8 mouse cellular contexts compared by ENCODE assay signal in the genomic region with DNA sequence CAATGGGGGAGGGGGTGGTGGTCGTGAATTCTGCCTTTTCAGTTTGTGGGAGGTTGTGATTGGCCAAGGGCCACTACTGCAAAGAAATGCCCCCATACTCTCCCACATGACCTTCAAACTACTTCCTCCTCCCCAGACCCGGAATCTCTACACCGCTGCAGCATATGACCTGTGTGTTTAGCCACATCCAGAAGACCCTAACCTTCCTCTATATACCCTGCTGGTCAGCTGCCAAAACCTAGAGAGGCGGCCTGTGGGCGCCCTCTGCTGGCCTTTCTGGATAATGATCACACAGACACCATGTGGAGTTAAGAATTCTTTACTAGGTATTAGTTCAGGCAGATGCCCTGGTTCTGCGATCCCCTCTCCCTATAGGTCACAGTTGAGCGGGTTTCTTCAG. TPM values are rescaled to one million over a fixed set of nuclear protein-coding genes. Genes with fewer than 3 reads are reported as not detected.
DNase-seq lines count a peak whose midpoint lies in the region; ATAC-seq lines count a peak whose summit lies in the region.

No protein-coding gene starts in this region.

- H3K4me3 ChIP-seq in forebrain, embryonic 15.5 days, result no peak overlapping the region
- H3K4me3 ChIP-seq in hindbrain, embryonic 15.5 days, result no peak overlapping the region
- H3K4me3 ChIP-seq in midbrain, embryonic 12.5 days, result no peak overlapping the region

- ATAC-seq in forebrain, embryonic 15.5 days (replicated peaks), result peak; percentile 64
- ATAC-seq in hindbrain, embryonic 15.5 days (ENCODE audit: low FRiP score, low read depth), result peak; percentile 67
- peak; percentile 77 for ATAC-seq in midbrain, embryonic 12.5 days (ENCODE audit: low FRiP score, low read depth)

- intact Hi-C loops in left cerebral cortex, postnatal 25 days (cut with DNase I), result loop anchor here (1.0 to 5.0 kb wide), 2 partner anchors 86 to 386 kb away; no protein-coding TSS in a partner anchor

- H3K9ac ChIP-seq in forebrain, embryonic 15.5 days (replicated peaks), result no peak overlapping the region
- no peak overlapping the region for H3K9ac ChIP-seq in hindbrain, embryonic 15.5 days
- no peak overlapping the region for H3K9ac ChIP-seq in midbrain, embryonic 12.5 days (replicated peaks)

- peak; percentile 10 for DNase-seq in cerebellum, adult 11 months
- DNase-seq in cerebellum, adult 11-12 months, result no peak
- DNase-seq in adrenal gland, postnatal 36 days, result peak; percentile 45 to 59
- peak; percentile 38 to 53 for DNase-seq in left cerebral cortex, postnatal 25 days (ENCODE audit: low spot score in 2 of 2)
- peak; percentile 29 to 73 for DNase-seq in spleen, postnatal 4 days (ENCODE audit: low spot score in 2 of 2)

- H3K27me3 ChIP-seq in forebrain, embryonic 15.5 days, result no peaks in the 10 kb centered on the region
- no peaks in the 10 kb centered on the region for H3K27me3 ChIP-seq in hindbrain, embryonic 15.5 days
- no peaks in the 10 kb centered on the region for H3K27me3 ChIP-seq in midbrain, embryonic 12.5 days

- H3K4me2 ChIP-seq in forebrain, embryonic 15.5 days (replicated peaks), result no peak overlapping the region
- no peak overlapping the region for H3K4me2 ChIP-seq in hindbrain, embryonic 15.5 days
- no peak overlapping the region for H3K4me2 ChIP-seq in midbrain, embryonic 12.5 days (replicated peaks)

- peaks cover 12% of the 10 kb centered on the region for H3K4me1 ChIP-seq in forebrain, embryonic 15.5 days
- peaks cover 3% of the 10 kb centered on the region; the same call in 1 of the 2 replicates for H3K4me1 ChIP-seq in hindbrain, embryonic 15.5 days (replicated peaks)
- peaks cover 4% of the 10 kb centered on the region; the same call in 1 of the 2 replicates for H3K4me1 ChIP-seq in midbrain, embryonic 12.5 days

- no peaks in the 10 kb centered on the region for H3K36me3 ChIP-seq in forebrain, embryonic 15.5 days
- no peaks in the 10 kb centered on the region for H3K36me3 ChIP-seq in hindbrain, embryonic 15.5 days
- H3K36me3 ChIP-seq in midbrain, embryonic 12.5 days, result peaks cover 16% of the 10 kb centered on the region; the same call in 1 of the 2 replicates

- no peak overlapping the region for H3K27ac ChIP-seq in forebrain, embryonic 15.5 days (replicated peaks)
- no peak overlapping the region for H3K27ac ChIP-seq in hindbrain, embryonic 15.5 days (replicated peaks)
- H3K27ac ChIP-seq in midbrain, embryonic 12.5 days (replicated peaks), result no peak overlapping the region

- WGBS in forebrain, embryonic 15.5 days, result 26% methylated on average over 7 of the region's 7 CpGs
- 28% methylated on average over 7 of the region's 7 CpGs for WGBS in hindbrain, embryonic 15.5 days
- whole genome bisulfite sequencing in midbrain, embryonic 12.5 days, result 37% methylated on average over 7 of the region's 7 CpGs

- no peaks in the 10 kb centered on the region for H3K9me3 ChIP-seq in forebrain, embryonic 15.5 days
- no peaks in the 10 kb centered on the region for H3K9me3 ChIP-seq in hindbrain, embryonic 15.5 days
- H3K9me3 ChIP-seq in midbrain, embryonic 12.5 days, result no peaks in the 10 kb centered on the region

RNA-seq across cellular contexts. Expression of a gene that starts 26.9 kb away (rescaled TPM):
- 10 to 100 TPM; 14.7 to 16.0 TPM for total RNA-seq in adrenal gland, postnatal 36 days (2021)
- polyA plus RNA-seq in forebrain, embryonic 15.5 days (2015; fragmentation: Nextera tagmentation; extraction: Ambion mirVana), result 188 and 194 TPM in 2 replicates
- polyA plus RNA-seq in hindbrain, embryonic 15.5 days (2015; fragmentation: Nextera tagmentation; extraction: Ambion mirVana), result 179 and 188 TPM in 2 replicates
- total RNA-seq in left cerebral cortex, postnatal 25 days (2021), result 10 to 100 TPM; 51.7 to 54.5 TPM
- polyA plus RNA-seq in midbrain, embryonic 12.5 days (2016; fragmentation: Nextera tagmentation; extraction: Ambion mirVana), result 257 and 278 TPM in 2 replicates

RNA-seq across cellular contexts. Expression of a gene that starts 32.6 kb away (rescaled TPM):
- 10 to 100 TPM in 1 of 2 experiments, 1 to 10 TPM in 1; 8.8 to 12.2 TPM for total RNA-seq in adrenal gland, postnatal 36 days (2021)
- 7.6 and 8.2 TPM in 2 replicates for polyA plus RNA-seq in forebrain, embryonic 15.5 days (2015; fragmentation: Nextera tagmentation; extraction: Ambion mirVana)
- polyA plus RNA-seq in hindbrain, embryonic 15.5 days (2015; fragmentation: Nextera tagmentation; extraction: Ambion mirVana), result 21.1 and 22.7 TPM in 2 replicates
- total RNA-seq in left cerebral cortex, postnatal 25 days (2021), result 10 to 100 TPM in 1 of 2 experiments, 1 to 10 TPM in 1; 7.5 to 10.5 TPM
- 5.0 and 6.7 TPM in 2 replicates for polyA plus RNA-seq in midbrain, embryonic 12.5 days (2016; fragmentation: Nextera tagmentation; extraction: Ambion mirVana)
